In genomic region chr5:74361531-74361930, GRCm38 (mm10) we compare ENCODE assay signal across 15 mouse cellular contexts.
DNase-seq lines count a peak whose midpoint lies in the region; ATAC-seq lines count a peak whose summit lies in the region.
"Had no signal": no experiment of that assay in that cellular context is flagged by ENCODE, and none has a peak within 500 bp of the region (broad histone marks: within the 10 kb centered on the region; RNA-seq: fewer than 3 reads in every experiment).

No protein-coding gene starts in this region.

- ATAC-seq in heart, embryonic 12.5 days (ENCODE audit: insufficient number of reproducible peaks, low FRiP score) = peak; percentile 84
- no peak for ATAC-seq in liver, embryonic 12.5 days
- ATAC-seq: forebrain, embryonic 13.5 days; intestine, embryonic 15.5 days had no signal

- no peak overlapping the region for H3K9ac ChIP-seq in heart, embryonic 12.5 days
- H3K9ac ChIP-seq in liver, embryonic 12.5 days = no peak overlapping the region
- H3K9ac ChIP-seq: forebrain, embryonic 13.5 days; hindbrain, embryonic 12.5 days; intestine, embryonic 15.5 days had no signal

- H3K36me3 ChIP-seq in heart, embryonic 12.5 days = no peaks in the 10 kb centered on the region
- no peaks in the 10 kb centered on the region for H3K36me3 ChIP-seq in liver, embryonic 12.5 days
- H3K36me3 ChIP-seq: hindbrain, embryonic 12.5 days; intestine, embryonic 15.5 days had no signal

- H3K4me1 ChIP-seq in heart, embryonic 12.5 days (replicated peaks) = peaks cover 27% of the 10 kb centered on the region
- H3K4me1 ChIP-seq in liver, embryonic 12.5 days = peaks cover 7% of the 10 kb centered on the region

- H3K27me3 ChIP-seq in heart, embryonic 12.5 days (replicated peaks) = no peaks in the 10 kb centered on the region
- no peaks in the 10 kb centered on the region for H3K27me3 ChIP-seq in liver, embryonic 12.5 days (replicated peaks)
- H3K27me3 ChIP-seq: forebrain, embryonic 13.5 days; hindbrain, embryonic 12.5 days; intestine, embryonic 15.5 days; megakaryocyte, embryonic 14.5 days had no signal

- no peak overlapping the region for H3K4me3 ChIP-seq in heart, embryonic 12.5 days
- no peak overlapping the region for H3K4me3 ChIP-seq in liver, embryonic 12.5 days
- H3K4me3 ChIP-seq: forebrain, embryonic 13.5 days; gastrocnemius, adult 2 months; hindbrain, embryonic 12.5 days; intestine, embryonic 15.5 days; megakaryocyte, embryonic 14.5 days; myocyte had no signal

- 16% methylated on average over 5 of the region's 5 CpGs for WGBS in heart, embryonic 12.5 days
- WGBS in liver, embryonic 12.5 days (ENCODE audit: insufficient replicate concordance) = 58% methylated on average over 5 of the region's 5 CpGs

- H3K9me3 ChIP-seq in heart, embryonic 12.5 days (replicated peaks) = no peaks in the 10 kb centered on the region
- no peaks in the 10 kb centered on the region for H3K9me3 ChIP-seq in liver, embryonic 12.5 days (replicated peaks)
- H3K9me3 ChIP-seq: forebrain, embryonic 13.5 days; hindbrain, embryonic 12.5 days; intestine, embryonic 15.5 days; megakaryocyte, embryonic 14.5 days had no signal

- peak overlapping the region; percentile 85 for H3K27ac ChIP-seq in heart, embryonic 12.5 days (ENCODE audit: poor library complexity, severe bottlenecking)
- H3K27ac ChIP-seq in liver, embryonic 12.5 days = no peak overlapping the region
- H3K27ac ChIP-seq: forebrain, embryonic 13.5 days; gastrocnemius, adult 2 months; hindbrain, embryonic 12.5 days; intestine, embryonic 15.5 days had no signal

- H3K4me2 ChIP-seq in heart, embryonic 12.5 days = no peak overlapping the region
- H3K4me2 ChIP-seq in liver, embryonic 12.5 days = no peak overlapping the region
- H3K4me2 ChIP-seq: forebrain, embryonic 13.5 days; hindbrain, embryonic 12.5 days; intestine, embryonic 15.5 days had no signal

- peak; percentile 92 for DNase-seq in heart, adult 11 months
- peak; percentile 64 for DNase-seq in heart, postnatal 4 days
- peak; percentile 53 for DNase-seq in lung, postnatal 14 days
- DNase-seq in ovary, postnatal 10 days (ENCODE audit: low spot score) = no peak
- DNase-seq in left cerebral cortex, postnatal 10 days (ENCODE audit: extremely low spot score in 1 of 2, low spot score in 2 of 2) = no peak
- DNase-seq: cerebellum, postnatal 25 days; gastrocnemius, adult 2 months; kidney, postnatal 4 days had no signal

- intact Hi-C loops in left cerebral cortex, postnatal 10 days (cut with DNase I) = no loop called here

Comparison
In these comparisons a context has a peak if more than half of its experiments do, and no peak if none do; other contexts are left out.
1. DNase-seq: peak in heart, adult 11 months (single experiment), heart, postnatal 4 days (single experiment) and lung, postnatal 14 days (single experiment); none in ovary, postnatal 10 days (single experiment) and left cerebral cortex, postnatal 10 days (0 of 2).